Mouse (Mus musculus) layer of hippocampus, adult 9-10 months (tissue): ENCODE results near the gene Gm826.

Experiments used
- DNase-seq: peaks from one replicate; pipeline ENCODE4 v3.0.0; 2022; ENCODE audit warnings: low spot score

Gene Gm826

DNA sequence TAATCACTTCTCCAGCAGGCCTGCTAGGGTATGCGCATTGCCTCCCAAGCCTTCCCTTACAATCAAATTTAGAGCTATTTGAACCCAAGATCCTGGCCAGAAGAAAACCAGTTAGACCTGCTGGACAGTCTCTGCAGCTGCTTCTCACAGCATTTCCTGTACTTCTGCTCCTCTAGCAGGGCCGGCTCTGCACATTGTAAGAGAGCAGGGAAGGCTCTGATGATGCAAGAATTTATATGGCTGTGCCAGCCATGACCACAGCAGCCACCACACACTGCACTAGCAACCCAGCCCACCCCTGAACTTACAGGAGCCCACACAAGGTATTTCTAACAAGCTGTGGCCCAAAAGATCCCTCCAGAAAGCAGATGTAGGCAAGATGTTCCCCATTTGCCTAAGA, 19.6 kb upstream of the Gm826 start:
- DNase-seq: no peak

DNA sequence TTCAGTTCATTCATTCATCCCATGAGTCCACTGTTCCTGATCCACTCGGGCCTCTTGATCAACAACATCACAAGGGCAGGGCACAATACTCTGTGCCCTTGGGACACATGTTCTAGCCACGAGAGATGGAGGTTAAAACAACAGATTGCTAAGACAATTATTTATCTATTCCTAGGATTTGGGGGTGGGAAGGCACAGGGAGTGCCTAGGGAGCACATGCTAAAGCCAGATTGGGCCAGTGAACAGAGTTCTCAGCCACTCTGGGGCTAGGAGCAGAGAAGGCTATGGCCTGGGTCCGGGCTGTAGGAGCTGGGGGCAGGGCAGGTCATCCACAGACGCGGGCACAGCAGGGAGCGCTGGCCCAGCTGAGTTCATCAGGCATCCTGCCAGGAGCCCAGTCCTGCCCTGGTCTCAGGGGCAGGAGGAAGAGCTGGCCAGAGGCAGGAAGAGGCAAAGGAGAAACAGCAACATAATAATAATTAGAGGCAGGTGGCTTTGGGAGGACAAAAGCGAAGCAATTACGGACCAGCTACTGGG, 17.1 kb upstream of the Gm826 start:
- no peak for DNase-seq

DNA sequence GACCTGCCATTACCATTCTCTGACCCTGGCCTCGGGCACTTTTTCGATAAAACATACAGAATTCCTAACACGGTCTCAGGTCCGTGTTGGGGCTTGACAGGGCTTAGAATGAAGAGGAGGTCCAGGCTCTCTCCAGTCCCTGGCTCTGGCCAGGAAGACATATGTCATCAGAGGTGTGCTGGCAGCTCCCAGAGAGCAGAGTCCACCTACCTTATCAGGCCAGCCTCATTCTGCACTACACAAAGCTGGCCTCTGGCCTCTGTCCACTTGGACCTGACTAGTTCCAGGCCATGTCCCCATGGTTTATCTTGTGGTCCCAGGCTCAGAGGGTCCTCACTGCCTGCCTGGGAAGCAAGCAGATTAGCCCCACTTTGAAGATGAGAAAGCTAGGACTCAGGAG, 15.6 kb upstream of the Gm826 start:
- no peak for DNase-seq

DNA sequence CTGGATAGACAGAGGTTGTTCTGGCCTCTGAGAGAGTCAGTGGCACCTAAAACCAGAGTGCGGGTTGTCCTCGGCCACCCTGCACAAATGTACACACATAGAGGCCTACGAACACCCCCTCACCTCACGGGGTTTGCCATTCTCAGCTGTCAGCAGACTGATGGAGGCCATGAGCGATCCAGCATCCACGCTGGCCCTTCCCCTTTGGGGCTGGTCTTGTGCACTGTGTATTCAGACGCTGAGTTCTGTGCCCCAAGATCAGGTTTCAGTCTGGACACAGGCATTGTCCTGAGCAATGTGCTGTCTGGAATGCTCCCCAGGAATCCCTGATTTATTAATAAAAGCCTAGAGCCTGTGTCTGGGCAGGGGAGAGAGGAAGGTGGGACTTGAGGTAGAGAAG, 14.8 kb upstream of the Gm826 start:
- DNase-seq: no peak

DNA sequence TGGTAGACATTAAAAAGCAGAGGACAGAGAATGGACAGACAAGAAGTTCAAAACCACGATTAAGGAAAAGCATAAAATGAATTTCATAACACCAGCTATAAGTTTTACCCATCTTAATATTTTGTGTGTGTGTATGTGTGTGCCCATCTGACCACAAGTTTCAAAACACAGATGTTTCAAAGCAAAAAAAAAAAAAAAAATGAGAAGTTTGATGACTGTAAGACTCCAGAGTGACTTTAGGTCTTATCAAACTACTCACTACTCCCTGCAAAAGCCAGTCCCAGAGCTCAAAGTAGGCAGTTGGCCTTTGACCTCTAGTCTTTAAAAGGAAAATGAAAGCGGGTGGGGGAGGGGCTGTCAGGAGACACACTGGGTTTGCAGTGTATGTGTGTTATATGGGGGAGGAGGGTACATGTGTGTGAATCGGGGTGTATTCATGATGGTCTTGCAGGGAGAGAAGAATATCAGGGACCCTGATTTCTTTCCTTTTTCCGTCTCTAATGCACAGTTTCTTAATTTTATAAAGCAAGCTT, 14.2 kb upstream of the Gm826 start:
- no peak for DNase-seq

DNA sequence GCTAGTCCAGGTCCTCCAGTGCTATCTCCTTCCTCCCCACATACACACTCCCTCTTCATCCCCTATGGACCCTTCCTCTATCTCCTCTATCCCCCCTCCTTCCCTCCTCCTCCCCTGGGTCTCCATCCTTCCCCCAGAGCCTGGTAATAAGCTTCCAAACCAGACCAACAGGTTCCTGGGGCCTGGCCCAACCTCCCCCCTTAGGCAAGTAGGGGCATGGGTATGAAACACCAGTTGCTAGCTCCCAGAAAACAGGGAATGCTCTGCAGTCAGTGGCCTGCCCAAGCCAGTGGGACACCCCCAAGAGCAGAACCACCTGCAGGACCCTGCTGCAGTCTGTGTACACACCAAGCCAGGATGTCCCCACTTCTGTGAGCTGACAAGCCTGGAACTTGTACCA, 11.7 kb upstream of the Gm826 start:
- no peak for DNase-seq

DNA sequence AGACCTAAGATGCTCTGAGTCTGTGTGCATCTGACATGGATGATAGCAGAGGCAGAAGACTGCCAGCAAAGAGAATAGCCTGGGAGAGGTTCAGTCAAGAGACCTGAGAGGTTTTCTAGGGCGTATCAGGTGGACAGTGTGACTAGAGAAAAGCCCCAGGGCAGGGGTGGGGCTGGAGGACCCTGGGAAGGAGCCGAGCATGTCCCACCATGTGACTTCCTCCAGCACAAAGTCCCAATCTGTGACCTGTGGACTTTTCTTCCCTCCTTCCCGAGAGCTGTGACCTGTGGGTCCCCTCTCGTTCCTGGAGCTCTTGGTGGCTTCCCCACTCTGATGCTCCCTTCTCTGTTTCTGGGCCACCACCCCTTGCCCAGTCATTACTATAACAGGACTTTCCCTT, 6.2 kb upstream of the Gm826 start:
- no peak for DNase-seq

DNA sequence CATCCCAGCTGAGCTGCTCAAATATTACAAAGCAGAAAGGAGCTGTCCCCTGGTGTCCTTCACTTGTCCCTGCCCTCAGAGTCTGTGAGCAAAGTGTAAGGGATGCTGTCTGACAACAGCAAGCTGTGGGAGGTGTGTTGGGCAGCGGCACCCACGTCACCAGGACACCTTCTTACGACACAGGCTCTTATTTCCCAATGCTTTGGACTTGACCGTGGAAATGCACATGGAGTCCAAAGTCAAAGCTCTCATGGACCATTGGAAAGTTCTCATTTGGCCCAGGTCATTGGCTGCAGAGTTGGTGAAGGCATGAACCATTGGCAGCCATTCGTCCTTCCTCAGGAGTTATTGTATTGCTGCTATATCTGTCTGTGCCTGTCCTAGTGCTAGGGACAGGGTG, 5.6 kb upstream of the Gm826 start:
- no peak for DNase-seq

DNA sequence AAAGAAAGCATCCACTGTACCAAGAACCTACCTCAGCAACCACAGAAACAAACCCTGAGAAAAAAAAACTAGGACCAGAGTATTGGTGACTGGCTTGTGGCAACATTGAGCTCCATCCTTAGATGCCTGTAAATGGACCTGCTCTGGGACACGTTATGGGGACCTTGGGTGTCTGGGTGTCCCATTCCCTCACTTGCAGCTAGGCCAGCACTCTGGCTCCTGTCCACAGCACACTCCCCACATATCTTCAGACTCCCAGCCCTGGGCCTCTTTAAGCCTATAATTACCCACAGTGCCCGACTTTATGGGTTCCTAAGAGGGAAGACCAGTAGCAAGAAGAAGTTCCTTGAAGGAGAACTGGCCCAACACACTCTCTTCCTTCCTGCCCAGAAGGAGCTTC, 2.1 kb upstream of the Gm826 start:
- DNase-seq: no peak

DNA sequence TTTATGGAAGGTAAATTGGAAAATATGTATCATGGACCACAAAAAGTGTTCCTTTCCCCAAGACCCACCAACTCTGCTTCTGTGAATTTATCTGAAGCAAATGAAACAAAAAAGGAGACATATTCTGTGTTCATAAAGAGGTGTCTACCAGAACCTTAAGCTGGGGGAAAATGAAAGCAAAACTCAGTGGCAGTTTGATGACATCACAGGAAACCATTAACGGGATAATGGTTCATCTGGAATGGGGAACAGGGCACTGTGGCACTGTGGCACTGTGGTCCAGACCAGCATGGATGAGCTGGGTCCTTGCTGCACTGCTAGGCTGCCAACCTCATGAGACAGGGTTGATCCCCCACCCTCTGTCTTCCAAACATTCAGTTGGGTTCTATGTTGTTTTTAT, 1.1 kb upstream of the Gm826 start:
- no peak for DNase-seq

DNA sequence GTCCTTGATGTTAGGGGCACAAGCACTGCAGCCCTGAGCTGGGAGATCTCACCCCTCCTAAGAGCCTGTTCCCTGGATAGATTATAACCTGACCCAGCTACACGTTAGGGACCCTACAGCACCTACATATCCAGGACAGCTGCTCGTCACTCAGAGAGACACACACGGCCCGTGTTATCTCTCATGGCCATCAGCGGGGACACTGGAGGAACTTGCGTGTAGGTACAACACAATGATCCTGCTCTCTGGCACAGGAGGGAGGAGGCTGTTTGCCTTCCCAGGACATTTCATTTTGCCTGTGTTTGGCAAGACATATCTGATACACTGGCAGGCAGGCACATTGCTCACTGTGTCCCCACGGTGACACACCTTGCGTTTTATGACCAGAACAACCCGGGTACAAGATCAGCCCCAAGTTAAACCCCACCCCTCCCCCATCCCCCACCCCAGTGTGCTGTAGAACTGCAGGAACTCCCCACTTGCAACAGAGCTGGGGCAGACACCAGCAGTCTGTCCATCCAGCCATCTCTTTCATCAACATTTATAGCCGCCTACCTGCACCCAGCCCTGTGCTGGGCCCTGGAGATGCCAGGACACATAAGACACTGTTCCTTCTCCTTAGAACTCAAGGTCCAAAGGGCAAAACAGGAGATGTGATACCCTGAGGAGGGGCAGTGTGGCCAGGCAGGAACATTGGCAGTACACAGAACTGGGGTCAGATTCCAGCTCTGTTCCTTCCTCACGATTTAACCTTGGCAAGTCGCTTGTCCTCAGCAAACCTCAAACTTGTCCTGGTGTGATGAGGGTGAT, 1.2 kb downstream of the Gm826 start:
- DNase-seq: no peak

DNA sequence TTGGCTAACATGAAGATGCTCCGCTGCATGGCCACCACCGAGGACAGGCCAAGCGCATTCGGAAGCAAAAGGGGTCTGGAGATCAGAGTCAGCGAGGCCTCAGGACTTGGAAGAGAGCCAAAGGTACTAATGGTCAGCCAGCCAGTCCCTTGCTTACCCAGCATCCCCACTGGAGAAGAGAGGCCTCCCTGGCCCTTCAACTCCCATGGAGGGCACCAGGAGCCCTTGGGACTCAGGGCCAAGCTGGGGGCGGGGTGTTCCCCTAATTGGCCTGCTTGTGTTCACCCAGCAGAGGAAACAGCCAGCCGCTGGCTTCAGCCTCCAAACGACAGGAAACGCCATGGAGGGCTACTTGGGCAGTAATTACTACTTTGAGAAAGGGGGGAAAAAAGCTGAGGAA, 5.1 kb downstream of the Gm826 start:
- DNase-seq: no peak

DNA sequence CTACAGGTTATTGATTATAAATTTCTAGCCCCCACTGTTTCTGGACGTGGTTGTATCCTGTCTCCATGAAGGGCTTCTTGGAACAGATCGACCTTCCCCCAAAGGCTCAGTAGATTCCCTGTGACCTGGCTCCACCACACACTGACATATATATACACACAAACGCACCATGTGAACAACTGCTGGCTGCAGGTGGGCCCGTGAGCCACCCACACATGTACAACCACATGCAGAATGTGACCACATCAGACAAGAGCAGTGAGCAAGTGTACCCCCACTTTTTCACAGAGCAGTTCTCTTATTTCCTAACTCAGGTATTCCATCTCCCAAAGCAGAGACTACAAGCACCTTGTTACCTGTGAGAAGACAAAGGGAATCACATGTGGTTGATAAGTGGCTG, 6.2 kb downstream of the Gm826 start:
- DNase-seq: no peak

DNA sequence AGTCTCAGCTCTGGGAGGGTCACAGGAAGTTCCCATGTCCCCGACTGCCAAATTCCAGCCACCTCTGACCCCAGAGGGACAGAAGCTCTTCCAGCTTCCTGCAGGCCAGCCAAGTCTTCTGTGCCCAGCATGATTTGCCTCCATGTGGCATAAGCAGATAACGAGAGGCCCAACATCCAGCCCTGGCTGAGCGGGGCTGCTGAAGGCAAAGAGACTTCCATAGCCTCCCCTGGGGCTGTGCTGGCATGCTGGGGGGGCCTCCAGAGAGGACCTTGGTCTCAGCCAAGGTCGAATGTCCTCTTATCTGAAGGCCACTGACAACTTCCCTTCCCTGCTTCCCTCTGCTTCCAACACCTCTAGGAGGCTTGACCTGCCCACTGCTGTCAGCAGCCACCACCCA, 6.8 kb downstream of the Gm826 start:
- DNase-seq: no peak

DNA sequence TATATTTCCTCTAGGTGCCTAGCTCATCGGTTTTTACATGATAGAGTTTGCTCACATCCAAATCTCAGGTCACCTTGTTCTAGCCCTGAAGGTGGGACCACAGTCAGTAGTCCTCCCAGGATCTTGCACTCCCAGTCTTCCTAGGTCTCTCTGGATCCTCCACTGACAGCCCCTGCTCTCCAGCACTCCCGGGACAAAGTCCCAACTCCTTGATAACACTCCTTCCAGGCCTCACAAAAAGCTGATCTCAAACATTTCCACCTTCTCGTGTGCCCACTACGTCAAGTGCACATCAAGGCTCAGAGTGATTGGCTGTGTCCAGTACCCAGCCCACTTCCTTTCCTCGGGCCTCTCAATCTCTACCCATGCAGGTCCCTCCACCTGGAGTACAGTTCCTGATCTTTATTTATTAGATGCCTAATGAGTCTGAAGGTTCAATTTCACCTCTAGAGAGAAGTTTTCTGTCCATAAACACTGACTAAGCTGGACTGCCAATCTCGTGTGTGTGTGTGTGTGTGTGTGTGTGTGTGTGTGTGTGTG, 8.8 kb downstream of the Gm826 start:
- no peak for DNase-seq

DNA sequence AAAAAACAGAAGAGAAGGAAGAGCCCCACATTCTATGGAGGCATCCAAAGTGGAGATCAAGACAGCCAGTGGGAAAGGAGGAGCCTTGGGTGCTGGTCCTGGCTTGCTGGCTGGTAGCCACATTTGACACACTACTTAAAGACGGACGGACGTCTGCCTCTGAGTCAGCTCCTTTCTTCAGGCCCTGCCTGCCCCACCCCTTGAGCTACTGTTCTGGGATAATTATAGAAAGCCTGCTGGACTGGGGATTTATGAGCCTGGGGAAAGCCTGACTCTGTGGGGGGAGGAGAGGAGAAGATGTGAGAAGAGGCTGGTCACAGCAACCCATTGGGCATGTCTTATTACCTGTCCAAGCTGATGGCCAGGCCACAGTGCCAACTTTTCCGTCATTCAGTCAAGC, 12.1 kb downstream of the Gm826 start:
- no peak for DNase-seq

DNA sequence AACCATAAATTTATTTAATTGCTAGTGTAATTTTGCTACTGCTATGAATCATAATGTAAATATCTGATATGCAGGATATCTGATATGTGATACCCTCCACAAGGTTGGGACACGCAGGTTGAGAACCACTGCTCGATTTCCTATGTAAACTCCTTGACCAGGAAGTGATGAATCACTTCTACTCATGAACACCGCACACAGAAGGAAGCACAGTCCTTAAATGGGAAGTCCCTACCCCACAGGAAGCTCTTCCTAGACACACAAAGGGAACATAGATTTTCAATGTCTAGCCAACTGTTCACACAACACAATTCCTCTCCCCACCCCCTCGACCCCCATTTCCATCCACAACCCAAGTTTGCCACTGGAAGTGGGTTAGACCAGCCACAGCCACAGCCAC, 15.7 kb downstream of the Gm826 start:
- no peak for DNase-seq

DNA sequence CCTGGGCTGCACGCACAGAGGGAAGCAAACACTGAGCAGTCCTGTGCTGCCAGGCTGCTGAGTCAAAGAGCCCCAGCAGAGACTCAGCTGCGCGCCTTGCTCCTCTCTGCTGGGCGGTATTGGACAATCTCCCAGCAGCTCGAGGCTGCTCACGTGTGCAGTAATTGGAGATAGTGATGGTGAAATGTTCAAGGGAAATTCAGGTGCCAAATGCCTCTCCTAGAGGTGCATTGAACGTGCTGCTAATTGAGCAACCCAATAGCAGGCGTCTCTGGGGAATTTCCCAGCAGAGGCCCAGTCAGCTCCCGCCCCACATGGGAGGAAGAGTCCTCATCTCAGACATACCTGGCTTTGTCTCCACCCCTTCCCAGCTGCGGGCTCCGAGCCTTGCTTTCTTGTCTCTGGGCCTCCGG, 20.4 kb downstream of the Gm826 start:
- no peak for DNase-seq

DNA sequence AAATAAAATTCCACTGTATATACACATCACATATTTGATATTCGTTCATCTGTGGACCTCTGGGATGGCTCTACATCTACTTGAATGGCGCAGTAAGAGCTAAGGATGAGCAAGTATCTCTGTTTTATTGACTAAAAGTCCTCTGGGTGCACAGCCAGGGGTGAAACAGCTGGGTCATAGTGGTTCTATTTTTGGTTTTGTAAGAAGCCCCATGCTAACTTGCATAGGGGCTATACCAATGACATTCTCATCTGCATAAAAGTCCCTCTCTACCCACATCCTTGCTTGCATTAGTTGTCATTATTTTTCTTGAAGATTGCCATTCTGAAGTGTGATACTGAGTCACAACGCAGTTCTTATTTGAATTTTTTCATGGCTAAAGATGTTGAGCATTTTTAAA, 28.9 kb downstream of the Gm826 start:
- no peak for DNase-seq

DNA sequence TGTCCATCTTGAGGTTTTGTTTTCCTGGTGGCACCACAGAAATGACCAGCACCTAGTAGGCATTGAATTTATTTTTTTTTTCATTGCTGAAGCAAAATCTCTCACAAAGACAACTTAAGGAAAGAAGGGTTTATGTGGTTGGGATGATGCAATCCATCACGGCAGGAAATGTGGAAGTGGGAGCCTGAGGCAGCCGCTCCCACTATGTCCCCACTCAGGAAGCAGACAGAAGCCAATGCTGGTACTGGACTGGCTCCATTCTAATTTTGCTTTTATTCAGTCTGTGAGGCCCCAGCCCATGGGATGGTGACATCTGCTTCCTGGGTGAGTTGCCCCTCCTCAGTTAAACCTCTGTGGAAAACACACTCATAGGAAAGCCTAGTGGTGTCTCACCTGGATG, 30.0 kb downstream of the Gm826 start:
- DNase-seq: no peak

DNA sequence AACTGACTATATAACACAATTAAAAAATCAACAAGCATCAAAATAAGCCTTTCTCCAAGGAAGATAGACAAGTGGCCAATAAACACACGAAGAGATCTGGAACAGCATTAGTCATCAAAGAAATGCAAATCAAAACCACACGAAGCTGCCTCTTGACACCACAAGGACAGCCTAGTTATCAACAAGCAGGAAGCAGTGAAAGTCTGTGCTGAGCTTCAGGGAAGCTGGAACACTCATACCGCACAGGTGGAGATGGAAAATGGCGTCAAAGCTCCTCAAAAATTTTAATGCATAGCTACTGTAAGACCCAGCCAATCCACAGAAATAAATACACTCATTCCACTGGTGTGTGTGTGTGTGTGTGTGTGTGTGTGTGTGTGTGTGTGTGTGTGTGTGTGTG, 31.9 kb downstream of the Gm826 start:
- DNase-seq: no peak

DNA sequence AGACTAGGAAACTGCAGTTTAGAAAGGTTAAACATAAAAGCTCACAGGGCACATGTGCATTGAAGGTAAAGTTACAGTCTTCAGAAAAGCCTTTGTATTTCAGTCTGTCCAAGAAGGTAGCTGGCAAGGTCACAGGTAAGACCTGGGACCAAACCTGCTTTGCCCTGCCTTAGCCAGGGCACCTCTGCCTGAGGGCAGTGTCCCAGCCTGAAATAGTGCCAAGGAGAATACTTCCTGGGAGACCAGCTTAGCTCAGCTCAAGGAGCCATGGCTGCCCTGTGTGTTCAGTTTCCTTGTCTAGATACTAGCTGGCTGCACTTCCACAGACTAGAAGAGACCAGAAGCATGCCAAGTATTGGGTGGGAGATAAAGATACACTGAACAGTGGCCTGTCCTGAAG, 35.4 kb downstream of the Gm826 start:
- no peak for DNase-seq

DNA sequence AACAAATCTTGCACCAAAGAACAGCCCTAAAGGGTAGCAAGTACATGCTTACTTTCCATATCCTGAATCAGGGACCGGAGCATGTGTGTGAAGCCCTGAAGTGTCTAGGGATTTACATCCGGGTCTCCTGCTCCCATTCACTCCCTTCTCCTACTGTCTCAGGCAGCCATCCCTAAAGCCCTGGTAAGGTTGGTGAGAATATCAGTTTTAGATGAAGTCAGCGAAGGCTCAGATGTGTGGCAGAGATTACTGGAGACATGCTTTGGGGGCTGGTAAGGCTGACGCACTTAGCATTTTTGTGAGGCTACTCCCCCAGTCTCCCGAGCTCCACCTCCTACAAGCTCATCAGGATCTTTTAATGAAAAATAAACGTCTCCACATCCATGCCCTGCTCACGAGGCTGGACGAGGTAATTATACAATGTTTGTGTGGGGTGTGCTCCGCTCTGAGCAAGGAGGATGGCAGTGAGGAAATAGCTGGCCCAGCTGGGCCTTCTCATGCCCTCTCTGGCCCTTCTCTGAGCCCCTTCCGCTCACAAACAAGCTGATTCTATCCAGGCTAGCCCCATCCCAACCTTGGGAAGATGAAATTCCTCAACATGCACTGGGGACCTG, 45.3 kb downstream of the Gm826 start:
- no peak for DNase-seq
